Mouse (Mus musculus): ENCODE results near the gene Vps51.

Vps51 gene

DNA sequence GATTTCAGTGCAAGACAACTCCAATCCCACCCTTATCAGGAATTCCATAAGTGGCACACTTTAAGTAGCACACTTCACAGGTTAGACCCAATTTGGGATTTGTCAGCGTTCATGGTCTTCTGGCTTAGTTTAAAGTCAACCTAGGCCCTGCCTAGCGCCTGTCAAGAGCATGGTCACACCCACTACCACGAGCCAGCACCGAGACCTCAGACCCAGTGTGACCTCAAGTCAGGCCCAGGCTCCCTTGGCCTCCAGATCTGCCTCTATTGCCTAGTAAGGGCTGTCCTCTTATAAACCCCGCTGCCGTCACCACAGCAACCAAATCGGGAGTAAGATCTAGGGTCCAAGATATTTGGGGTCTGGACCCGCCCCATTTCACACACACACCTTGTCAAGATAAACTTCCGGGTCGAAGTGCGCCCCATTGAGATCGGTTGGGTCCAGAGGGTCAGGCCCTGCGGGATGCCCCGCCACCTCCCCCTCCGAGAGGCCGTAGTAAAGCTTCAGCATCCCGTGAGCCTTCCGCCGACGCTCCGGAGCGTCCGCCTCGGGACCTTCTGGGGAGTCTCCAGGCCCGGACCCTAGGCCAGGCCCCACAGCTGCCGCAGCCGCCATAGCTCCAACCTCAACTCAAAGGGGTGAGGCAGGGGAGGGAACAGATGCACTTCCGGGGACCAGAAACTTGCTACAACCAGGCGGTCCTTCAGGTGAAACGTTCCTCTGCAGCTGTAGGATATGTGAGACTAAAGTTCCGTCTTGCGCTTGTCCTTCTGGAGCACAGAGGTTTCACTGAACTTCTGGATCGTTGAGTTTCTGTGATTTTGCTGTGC is at the start of gene Vps51:
Gene Vps51, minus strand, starts transcription at position 668 of the 830 bp plus-strand sequence.
- DNase-seq (ENCODE audit: low read depth, low spot score) = peak; percentile 98

- DNase-seq (ENCODE audit: low read depth, low spot score) = peak; percentile 62
Measured at GRCm38 (mm10) chr19:6126289-6126688, 49.3 kb upstream of the Vps51 start.

- DNase-seq (ENCODE audit: low read depth, low spot score) = no peak
Measured at GRCm38 (mm10) chr19:6124898-6125297, 47.9 kb upstream of the Vps51 start.

GRCm38 (mm10) chr19:6123330-6123729 is 46.3 kb upstream of the Vps51 start:
- peak; percentile 28 for DNase-seq (ENCODE audit: low read depth, low spot score)

- no peak for DNase-seq (ENCODE audit: low read depth, low spot score)
Measured at GRCm38 (mm10) chr19:6121761-6122160, 44.7 kb upstream of the Vps51 start.

- no peak for DNase-seq (ENCODE audit: low read depth, low spot score)
Measured at GRCm38 (mm10) chr19:6118677-6119185, 41.7 kb upstream of the Vps51 start.

- peak; percentile 98 for DNase-seq (ENCODE audit: low read depth, low spot score)
Measured at GRCm38 (mm10) chr19:6117986-6118676, 41.1 kb upstream of the Vps51 start, which contains the start of gene Sac3d1. Sac3d1 (minus strand) TSS chr19:6118650.

DNA sequence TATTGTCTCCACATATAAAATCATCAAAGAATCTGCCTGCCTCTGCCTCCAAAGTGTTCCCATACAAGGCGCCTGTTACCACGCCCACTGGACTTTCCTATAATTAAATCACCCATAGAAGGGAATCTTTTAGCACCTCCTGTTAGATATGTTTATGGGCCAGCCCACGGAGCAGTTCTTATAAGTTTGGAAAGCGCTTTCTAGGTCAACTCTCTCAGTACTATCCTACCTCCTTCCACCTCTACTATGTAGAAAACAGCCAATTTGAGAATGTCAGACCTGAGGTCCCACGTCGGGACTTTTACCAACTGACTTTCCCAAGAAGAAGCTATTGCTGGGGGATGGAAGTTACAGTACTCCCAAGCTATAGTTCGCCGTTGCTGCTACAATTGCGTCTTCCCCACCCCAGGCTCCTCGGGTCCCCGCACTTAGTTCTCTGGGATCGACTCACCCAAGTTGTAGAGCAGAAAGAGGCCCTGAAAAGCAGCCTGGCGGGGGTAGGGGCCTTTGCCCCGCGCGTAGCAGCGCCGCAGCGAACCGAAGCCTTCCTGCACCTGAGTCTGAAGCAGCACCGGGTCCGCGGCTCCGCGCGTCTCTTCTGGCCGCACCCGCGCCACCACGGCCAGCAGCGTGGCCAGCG is 40.4 kb upstream of the Vps51 start:
- DNase-seq (ENCODE audit: low read depth, low spot score) = peak; percentile 43

GRCm38 (mm10) chr19:6116113-6116850 is 39.3 kb upstream of the Vps51 start:
- peak; percentile 69 for DNase-seq (ENCODE audit: low read depth, low spot score)

GRCm38 (mm10) chr19:6113116-6113515 is 36.1 kb upstream of the Vps51 start:
- no peak for DNase-seq (ENCODE audit: low read depth, low spot score)

DNA sequence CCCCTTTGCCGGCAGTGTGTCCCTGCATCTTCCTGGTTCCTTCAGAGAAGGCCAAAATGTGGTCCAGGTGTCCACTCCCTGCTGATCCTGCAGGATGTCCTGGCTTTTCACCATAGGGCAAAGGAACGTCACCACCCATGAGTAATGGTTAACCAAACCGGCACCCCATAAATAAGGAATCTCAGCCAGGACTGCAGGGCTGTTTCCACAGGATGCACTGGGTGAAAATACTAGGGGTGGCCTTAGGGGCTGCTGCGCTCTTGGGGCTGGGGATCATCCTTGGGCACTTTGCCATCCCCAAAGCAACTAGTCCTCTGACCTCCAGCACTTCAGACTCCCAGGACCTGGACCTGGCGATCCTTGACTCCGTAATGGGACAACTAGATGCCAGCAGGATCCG is 28.6 kb upstream of the Vps51 start, which contains the start of gene Naaladl1:
Gene Naaladl1, plus strand, starts transcription at position 197 of the 400 bp plus-strand sequence.
- no peak for DNase-seq (ENCODE audit: low read depth, low spot score)

DNA sequence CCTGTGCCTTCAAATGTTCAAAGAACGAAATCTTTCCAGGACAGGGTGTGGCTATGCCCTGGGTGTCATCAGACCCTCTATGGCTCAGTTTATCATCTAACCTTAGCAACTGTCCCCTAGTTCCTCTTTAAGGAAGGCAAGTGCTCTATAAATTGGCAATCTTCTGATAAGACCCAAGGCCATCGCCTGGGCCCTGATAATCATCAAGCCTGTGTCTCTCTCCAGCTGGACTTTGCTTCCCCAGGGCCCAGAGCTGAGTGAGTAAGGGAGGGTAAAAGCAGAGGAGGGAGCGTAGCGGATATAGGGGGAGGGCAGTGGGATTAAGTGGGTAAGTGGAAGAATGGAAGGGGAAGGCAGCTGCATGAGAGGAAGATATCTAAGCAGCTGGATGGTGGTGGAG is 27.4 kb upstream of the Vps51 start:
- DNase-seq (ENCODE audit: low read depth, low spot score) = no peak

- DNase-seq (ENCODE audit: low read depth, low spot score) = no peak
Measured at GRCm38 (mm10) chr19:6102169-6102853, 25.3 kb upstream of the Vps51 start.

DNA sequence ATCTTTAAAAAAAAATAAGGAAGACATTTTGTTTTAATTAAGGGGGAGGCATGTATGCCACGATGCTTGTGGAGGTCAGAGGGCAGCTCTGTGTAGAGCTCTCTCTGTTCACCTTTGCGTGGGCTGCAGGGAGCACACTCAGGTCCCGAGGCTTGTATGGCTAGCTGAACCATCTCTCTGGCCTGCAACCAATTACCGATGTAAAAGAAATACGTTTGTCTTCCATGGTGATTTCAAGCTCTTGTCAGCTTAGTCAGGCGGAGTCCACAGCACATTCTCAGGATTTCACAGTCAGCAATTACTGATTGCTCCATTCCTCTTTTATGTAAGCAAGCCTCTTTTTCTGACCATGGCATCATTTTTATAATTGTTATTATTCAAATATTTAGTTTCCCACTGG is 24.2 kb upstream of the Vps51 start:
- no peak for DNase-seq (ENCODE audit: low read depth, low spot score)

- DNase-seq (ENCODE audit: low read depth, low spot score) = no peak
Measured at GRCm38 (mm10) chr19:6097847-6098246, 20.8 kb upstream of the Vps51 start.

GRCm38 (mm10) chr19:6094119-6094518 is 17.1 kb upstream of the Vps51 start, which contains the start of gene AC131692.1:
AC131692.1 (plus strand) TSS chr19:6094419.
- DNase-seq (ENCODE audit: low read depth, low spot score) = no peak

DNA sequence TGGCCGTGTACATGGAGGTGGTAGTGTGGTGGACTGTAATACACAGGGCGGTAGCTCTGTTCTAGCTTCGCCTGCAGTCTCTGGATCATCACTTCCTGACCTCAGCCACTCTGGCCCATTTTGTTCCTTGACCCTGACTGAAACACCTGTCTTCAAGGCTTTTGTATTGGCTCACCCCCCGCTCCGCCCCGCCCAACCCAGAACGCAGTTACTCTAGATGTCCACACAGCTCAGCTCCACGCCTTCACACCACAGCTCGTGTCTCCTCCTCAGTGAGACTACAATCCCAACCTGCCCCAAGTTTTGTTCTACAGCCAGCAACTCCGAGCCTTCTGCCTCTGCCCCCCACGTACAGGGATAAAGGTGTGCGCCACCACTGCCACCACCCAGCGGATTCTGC is 11.8 kb upstream of the Vps51 start:
- DNase-seq (ENCODE audit: low read depth, low spot score) = no peak

- DNase-seq (ENCODE audit: low read depth, low spot score) = peak; percentile 21
Measured at GRCm38 (mm10) chr19:6085417-6085879, 8.4 kb upstream of the Vps51 start.

DNA sequence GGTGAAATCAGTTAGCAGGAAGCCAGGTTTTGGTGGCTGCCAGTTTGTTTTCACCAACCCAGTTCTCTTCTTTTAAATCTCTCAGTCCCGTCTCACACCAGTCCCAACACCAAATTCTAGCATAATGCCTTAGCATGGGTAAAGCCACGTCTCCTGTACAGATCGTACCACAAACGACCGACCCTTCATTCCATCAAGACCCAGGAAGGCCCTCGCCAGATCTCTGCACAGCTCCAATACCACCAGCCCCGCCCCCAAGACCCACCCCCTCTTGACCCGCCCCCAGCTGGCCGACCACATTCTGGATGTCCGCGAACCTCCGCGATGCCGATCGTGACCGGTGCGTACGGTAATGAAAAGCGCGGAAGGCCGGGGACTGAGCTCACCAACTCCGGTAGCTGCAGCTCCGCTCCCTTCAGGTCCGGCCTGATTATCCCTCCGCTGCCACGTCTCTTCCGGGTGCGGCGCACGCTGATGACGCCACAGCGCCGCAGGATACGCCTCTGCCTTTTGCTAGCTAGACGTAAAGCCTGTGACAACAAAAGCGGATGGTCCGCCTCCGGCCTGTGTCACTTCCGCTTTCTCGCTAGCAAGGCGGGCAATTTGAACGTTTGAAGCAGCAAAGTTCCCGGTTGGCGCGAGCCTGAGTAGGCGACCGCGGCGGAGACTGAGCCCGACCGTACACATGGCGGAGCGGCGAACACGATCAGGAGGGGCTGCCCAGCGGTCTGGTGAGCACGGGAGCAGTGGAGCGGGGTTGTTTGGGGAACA is 7.6 kb upstream of the Vps51 start, which contains the start of the genes Zfpl1 and Cdca5:
Gene Zfpl1, minus strand, starts transcription at position 479 of the 771 bp plus-strand sequence.
Gene Cdca5, plus strand, starts transcription at position 506 of the 771 bp plus-strand sequence.
- peak; percentile 100 for DNase-seq (ENCODE audit: low read depth, low spot score)

DNA sequence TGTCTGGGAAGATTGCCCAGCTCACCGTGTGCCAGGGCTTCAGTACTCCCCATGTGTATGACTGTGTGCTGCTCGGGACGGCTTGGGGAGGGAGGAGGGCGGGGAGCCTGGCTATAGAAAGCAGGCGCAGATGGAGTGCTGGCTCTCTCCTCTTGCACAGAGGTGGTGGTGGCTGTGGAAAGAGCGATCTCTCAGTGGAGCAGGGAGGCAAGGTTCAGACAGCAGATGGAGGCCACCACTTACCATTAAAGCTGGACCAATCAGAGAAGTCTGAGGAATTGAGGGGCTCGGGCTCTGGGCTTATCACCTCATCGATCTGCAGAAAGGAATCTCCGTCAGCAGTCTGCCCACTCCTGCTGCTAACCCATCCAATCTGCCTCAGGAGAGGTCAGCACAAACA is 5.1 kb upstream of the Vps51 start, which contains the start of gene Gm28374:
Gene Gm28374, minus strand, starts transcription at position 101 of the 400 bp plus-strand sequence.
- no peak for DNase-seq (ENCODE audit: low read depth, low spot score)
